Mouse (Mus musculus): ENCODE data around the gene Gm20388. TPM values are rescaled to one million over a fixed set of nuclear protein-coding genes. Genes with fewer than 3 reads are reported as not detected.

Gene Gm20388
- total and polyA plus RNA-seq, 3 experiments: 0.02 to 0.05 TPM; not detected in 1

DNA sequence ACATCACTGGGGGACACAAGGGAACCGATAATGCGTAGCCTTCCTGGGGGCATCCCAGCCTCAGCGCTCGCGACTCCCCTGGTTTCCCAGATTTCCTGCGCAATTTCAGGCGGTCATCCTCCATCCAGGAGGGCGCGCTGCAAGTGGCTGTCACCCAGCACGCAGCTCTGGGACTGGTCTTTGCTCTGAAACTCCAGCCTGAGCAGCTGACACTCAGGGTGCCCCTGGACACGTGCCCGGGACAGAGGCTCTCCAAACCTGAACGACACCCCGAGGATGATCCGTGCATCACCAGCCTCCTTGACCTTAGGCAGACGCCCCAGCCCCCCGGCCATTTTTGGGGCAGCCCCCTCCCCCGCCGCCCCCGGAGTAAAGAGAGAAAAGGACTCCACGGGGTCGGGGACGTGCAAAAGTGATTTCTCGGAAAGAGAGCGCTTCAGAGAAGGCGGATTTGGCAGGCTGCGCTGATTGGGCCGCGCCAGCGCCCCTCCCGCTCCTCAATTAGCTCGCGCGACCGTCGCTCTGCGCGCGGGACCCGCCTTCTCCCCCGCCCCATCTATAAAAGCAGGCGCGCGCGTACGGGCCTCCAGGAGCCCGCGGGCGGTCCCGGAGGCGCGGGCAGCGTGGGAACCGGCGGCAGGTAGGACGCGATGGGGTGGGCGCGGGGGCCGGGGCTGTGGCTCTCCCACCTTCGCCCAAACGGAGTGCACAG is 825.3 kb downstream of the Gm20388 start, which contains the start of gene Irf8:
Irf8 (plus strand) TSS at position 589 of the 712 bp plus-strand sequence.
- no peaks in the 10 kb centered on the region for H3K4me1 ChIP-seq (ENCODE audit: insufficient read depth, low read depth, low read length)
- TF ChIP-seq GATA1 (IDR thresholded peaks at IDR 0.05; ENCODE audit: borderline replicate concordance, low read length) (no peak), CTCF (IDR thresholded peaks at IDR 0.05; ENCODE audit: low read depth, low read length) (no peak), POLR2AphosphoS5 (IDR thresholded peaks at IDR 0.05; ENCODE audit: insufficient replicate concordance, low read depth, low read length) (no peak), TAL1 (conservative IDR thresholded peaks at IDR 0.05; ENCODE audit: low read depth, low read length) (no peak), GATA2 (IDR thresholded peaks at IDR 0.05; ENCODE audit: borderline replicate concordance, low read depth, low read length) (no peak)
- no peaks in the 10 kb centered on the region for H3K27me3 ChIP-seq (ENCODE audit: insufficient read depth, low read length)

DNA sequence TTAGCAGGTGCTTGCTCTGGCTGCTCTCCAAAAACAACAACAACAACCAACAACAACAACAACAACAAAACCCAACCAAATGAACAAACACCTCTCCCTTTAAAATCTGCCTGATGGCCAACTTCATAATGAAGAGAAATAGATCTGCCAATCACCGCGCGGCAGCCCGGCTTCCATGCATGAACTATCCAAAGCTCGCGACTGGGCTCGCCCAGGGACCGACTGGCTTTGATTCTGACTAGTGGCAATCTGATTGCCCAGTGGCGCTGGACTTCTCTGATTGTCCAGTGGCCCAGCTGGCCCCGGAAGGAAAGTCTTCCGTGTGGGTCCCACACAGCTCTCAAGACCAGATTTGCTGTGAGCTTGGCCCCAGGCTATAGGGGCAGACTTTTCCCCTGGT is 825.8 kb downstream of the Gm20388 start:
- no peak overlapping the region for H3K4me3 ChIP-seq (ENCODE audit: low read depth, low read length)
- H3K36me3 ChIP-seq (replicated peaks): no peaks in the 10 kb centered on the region
- no peaks in the 10 kb centered on the region for H3K4me1 ChIP-seq (ENCODE audit: insufficient read depth, low read depth, low read length)
- peaks cover 84% of the 10 kb centered on the region for H3K9me3 ChIP-seq (replicated peaks)
- ATAC-seq (ENCODE audit: extremely low read depth, insufficient number of reproducible peaks, low FRiP score, poor library complexity, severe bottlenecking) (no peak), DNase-seq (ENCODE audit: low spot score) (no peak)
- no peaks in the 10 kb centered on the region for H3K27me3 ChIP-seq (ENCODE audit: insufficient read depth, low read length)
- TF ChIP-seq TAL1 (conservative IDR thresholded peaks at IDR 0.05; ENCODE audit: low read depth, low read length) (no peak), POLR2AphosphoS5 (IDR thresholded peaks at IDR 0.05; ENCODE audit: insufficient replicate concordance, low read depth, low read length) (no peak), GATA1 (IDR thresholded peaks at IDR 0.05; ENCODE audit: borderline replicate concordance, low read length) (no peak), CTCF (IDR thresholded peaks at IDR 0.05; ENCODE audit: low read depth, low read length) (no peak), GATA2 (IDR thresholded peaks at IDR 0.05; ENCODE audit: borderline replicate concordance, low read depth, low read length) (no peak)

More for the DNA sequence above, 825.3 kb downstream of the Gm20388 start, which contains the start of gene Irf8:
- no peak for DNase-seq (ENCODE audit: low spot score)
- Histone ChIP-seq H3K4me3 (ENCODE audit: low read depth, low read length) (peak within 1 kb of the TSS; percentile 7; the same call in 1 of the 2 replicates), H3K9me3 (replicated peaks) (peaks cover 83% of the 10 kb centered on the region), H3K36me3 (replicated peaks) (no peaks in the 10 kb centered on the region)
- no peak for ATAC-seq (ENCODE audit: extremely low read depth, insufficient number of reproducible peaks, low FRiP score, poor library complexity, severe bottlenecking)

DNA sequence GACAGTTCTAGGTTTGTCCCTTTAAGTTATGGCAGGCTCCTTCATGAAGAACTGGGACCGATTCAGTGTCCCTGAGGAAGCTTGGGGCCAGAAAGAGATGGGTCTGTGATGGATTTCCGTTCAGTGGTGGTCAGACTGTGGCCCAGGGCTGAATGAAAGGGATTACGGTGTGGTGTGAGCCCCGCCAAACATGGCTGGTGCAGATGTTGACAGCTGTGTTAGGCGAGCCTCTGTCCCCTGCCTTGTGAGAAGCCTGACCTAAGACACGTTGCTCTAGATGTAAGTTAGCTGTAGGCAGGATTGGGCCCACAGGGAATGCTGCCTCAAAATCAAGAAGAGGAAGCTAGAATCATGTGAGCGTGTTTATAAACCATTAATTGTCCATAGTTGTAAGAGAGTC is 826.5 kb downstream of the Gm20388 start:
- DNase-seq (ENCODE audit: low spot score) (no peak), ATAC-seq (ENCODE audit: extremely low read depth, insufficient number of reproducible peaks, low FRiP score, poor library complexity, severe bottlenecking) (no peak)
- Histone ChIP-seq H3K4me3 (ENCODE audit: low read depth, low read length) (no peak overlapping the region), H3K27me3 (ENCODE audit: insufficient read depth, low read length) (no peaks in the 10 kb centered on the region), H3K9me3 (replicated peaks) (peaks cover 85% of the 10 kb centered on the region), H3K36me3 (replicated peaks) (no peaks in the 10 kb centered on the region), H3K4me1 (ENCODE audit: insufficient read depth, low read depth, low read length) (no peaks in the 10 kb centered on the region)
- no peak for TF ChIP-seq POLR2AphosphoS5 (IDR thresholded peaks at IDR 0.05; ENCODE audit: insufficient replicate concordance, low read depth, low read length)
- TF ChIP-seq CTCF (IDR thresholded peaks at IDR 0.05; ENCODE audit: low read depth, low read length): no peak
- no peak for TF ChIP-seq GATA1 (IDR thresholded peaks at IDR 0.05; ENCODE audit: borderline replicate concordance, low read length)
- TF ChIP-seq TAL1 (conservative IDR thresholded peaks at IDR 0.05; ENCODE audit: low read depth, low read length): no peak
- no peak for TF ChIP-seq GATA2 (IDR thresholded peaks at IDR 0.05; ENCODE audit: borderline replicate concordance, low read depth, low read length)

DNA sequence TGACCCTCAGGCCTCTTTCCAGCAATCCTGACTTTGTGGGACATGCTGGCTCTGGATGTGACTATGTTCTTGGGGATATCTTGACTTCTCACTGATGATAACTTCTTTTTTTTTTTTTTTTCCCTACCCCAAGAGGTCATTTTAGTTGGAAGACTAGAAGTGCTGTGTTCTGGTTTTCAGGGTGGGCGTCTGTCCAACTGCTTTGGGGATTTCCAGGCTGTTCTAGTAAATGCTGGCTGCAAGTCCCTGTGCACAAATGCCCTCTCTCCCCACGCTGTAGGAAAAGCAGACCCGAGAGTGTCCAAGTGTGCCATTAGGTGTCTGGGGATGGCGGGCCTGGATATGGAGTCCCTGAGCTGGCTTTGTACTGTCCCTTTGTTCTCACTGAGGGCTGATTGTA is 828.1 kb downstream of the Gm20388 start:
- Histone ChIP-seq H3K4me3 (ENCODE audit: low read depth, low read length) (no peak overlapping the region), H3K36me3 (replicated peaks) (no peaks in the 10 kb centered on the region), H3K9me3 (replicated peaks) (peaks cover 85% of the 10 kb centered on the region), H3K27me3 (ENCODE audit: insufficient read depth, low read length) (no peaks in the 10 kb centered on the region), H3K4me1 (ENCODE audit: insufficient read depth, low read depth, low read length) (no peaks in the 10 kb centered on the region)
- ATAC-seq (ENCODE audit: extremely low read depth, insufficient number of reproducible peaks, low FRiP score, poor library complexity, severe bottlenecking) (no peak), DNase-seq (ENCODE audit: low spot score) (no peak)
- TF ChIP-seq GATA2 (IDR thresholded peaks at IDR 0.05; ENCODE audit: borderline replicate concordance, low read depth, low read length) (no peak), CTCF (IDR thresholded peaks at IDR 0.05; ENCODE audit: low read depth, low read length) (no peak), POLR2AphosphoS5 (IDR thresholded peaks at IDR 0.05; ENCODE audit: insufficient replicate concordance, low read depth, low read length) (no peak), TAL1 (conservative IDR thresholded peaks at IDR 0.05; ENCODE audit: low read depth, low read length) (no peak), GATA1 (IDR thresholded peaks at IDR 0.05; ENCODE audit: borderline replicate concordance, low read length) (no peak)

DNA sequence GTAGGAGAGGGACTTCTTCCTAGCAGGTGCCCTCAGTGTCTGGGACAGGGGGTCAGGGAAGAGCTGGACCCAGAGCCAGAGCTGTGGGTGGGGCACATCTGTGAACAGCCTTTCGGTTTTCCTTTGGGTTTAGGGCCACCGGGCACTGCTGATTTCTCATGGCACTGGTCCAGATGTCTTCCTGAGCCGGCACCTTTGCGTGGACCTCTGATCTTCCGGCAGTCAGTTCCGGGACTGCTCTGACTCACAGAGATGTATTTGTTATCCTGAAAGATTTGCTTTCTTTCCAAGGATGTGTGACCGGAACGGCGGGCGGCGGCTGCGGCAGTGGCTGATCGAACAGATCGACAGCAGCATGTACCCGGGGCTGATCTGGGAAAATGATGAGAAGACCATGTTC is 828.9 kb downstream of the Gm20388 start:
- Histone ChIP-seq H3K4me3 (ENCODE audit: low read depth, low read length) (no peak overlapping the region), H3K9me3 (replicated peaks) (peaks cover 86% of the 10 kb centered on the region), H3K36me3 (replicated peaks) (no peaks in the 10 kb centered on the region), H3K4me1 (ENCODE audit: insufficient read depth, low read depth, low read length) (no peaks in the 10 kb centered on the region), H3K27me3 (ENCODE audit: insufficient read depth, low read length) (no peaks in the 10 kb centered on the region)
- TF ChIP-seq CTCF (IDR thresholded peaks at IDR 0.05; ENCODE audit: low read depth, low read length) (no peak), GATA2 (IDR thresholded peaks at IDR 0.05; ENCODE audit: borderline replicate concordance, low read depth, low read length) (no peak), TAL1 (conservative IDR thresholded peaks at IDR 0.05; ENCODE audit: low read depth, low read length) (no peak)
- DNase-seq (ENCODE audit: low spot score) (no peak), ATAC-seq (ENCODE audit: extremely low read depth, insufficient number of reproducible peaks, low FRiP score, poor library complexity, severe bottlenecking) (no peak)

DNA sequence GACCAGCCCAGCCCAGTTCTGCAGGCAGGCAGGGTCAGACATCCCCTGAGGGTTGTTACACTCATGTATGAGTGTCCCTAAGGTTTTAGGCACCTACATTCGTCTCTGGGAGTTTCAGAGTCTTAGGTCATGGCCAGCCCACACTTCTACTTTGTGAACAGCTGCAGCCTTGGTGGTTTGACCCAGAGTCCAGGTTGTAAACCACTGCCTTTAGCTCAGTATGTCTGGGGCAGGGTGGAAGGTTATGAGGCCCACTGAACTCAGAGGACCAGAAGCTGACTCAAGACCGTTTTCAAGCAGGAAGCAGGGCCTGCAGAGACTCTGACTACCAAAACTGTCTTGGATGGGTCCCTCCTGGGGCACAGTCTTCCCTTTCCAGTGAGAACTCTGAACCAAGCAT is 829.9 kb downstream of the Gm20388 start:
- no peaks in the 10 kb centered on the region for H3K27me3 ChIP-seq (ENCODE audit: insufficient read depth, low read length)
- H3K4me3 ChIP-seq (ENCODE audit: low read depth, low read length): no peak overlapping the region
- ATAC-seq (ENCODE audit: extremely low read depth, insufficient number of reproducible peaks, low FRiP score, poor library complexity, severe bottlenecking) (no peak), DNase-seq (ENCODE audit: low spot score) (no peak)
- H3K9me3 ChIP-seq (replicated peaks): peaks cover 91% of the 10 kb centered on the region
- TF ChIP-seq TAL1 (conservative IDR thresholded peaks at IDR 0.05; ENCODE audit: low read depth, low read length): no peak
- no peak for TF ChIP-seq GATA1 (IDR thresholded peaks at IDR 0.05; ENCODE audit: borderline replicate concordance, low read length)
- no peak for TF ChIP-seq POLR2AphosphoS5 (IDR thresholded peaks at IDR 0.05; ENCODE audit: insufficient replicate concordance, low read depth, low read length)
- TF ChIP-seq GATA2 (IDR thresholded peaks at IDR 0.05; ENCODE audit: borderline replicate concordance, low read depth, low read length): no peak
- TF ChIP-seq CTCF (IDR thresholded peaks at IDR 0.05; ENCODE audit: low read depth, low read length): no peak
- H3K4me1 ChIP-seq (ENCODE audit: insufficient read depth, low read depth, low read length): no peaks in the 10 kb centered on the region
- no peaks in the 10 kb centered on the region for H3K36me3 ChIP-seq (replicated peaks)

Measured in G1E (cell line).